Mouse (Mus musculus): ENCODE measurements at regions not wholly inside any gene's neighbourhood (a gene's known extent, or its start where the extent isn't known, plus 50 kb on each side); places are given as distances from the start of the nearest gene placed in this dataset.
A peak's percentile ranks its signal among the peaks of the same experiment; 100 is the strongest.

DNA sequence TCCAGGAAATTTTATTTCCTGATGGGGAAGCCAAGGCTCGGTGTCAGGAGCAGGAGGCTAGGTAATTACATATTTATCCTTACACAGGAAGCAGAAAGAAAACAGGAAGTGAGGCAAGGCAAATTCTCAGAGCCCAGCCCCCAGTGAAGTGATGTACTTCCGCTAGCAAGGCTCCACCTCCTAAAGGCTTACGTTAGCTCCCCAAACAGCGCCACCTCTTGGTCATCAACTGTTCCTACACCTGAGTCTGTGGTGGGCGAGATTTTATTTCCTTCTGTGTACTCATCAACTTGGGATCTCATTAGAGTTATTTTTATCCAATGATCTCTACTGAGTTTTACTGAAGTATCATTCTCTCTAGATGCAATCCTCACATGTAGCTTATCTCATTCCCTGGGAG lies 561.6 kb downstream of the Tmem132b start:
- peak; percentile 36 for TF ChIP-seq CTCF (IDR thresholded peaks at IDR 0.05; ENCODE audit: low read depth, low read length)
- no peak for TF ChIP-seq POLR2A (IDR thresholded peaks at IDR 0.05; ENCODE audit: insufficient read depth, low read length)

All from ES-Bruce4 (cell line).